Mouse (Mus musculus): ENCODE measurements around the gene Ptprj.

GRCm38 (mm10) chr2:90570216-90570615 lies 10.2 kb downstream of the Ptprj start:
- TF ChIP-seq GATA1 (IDR thresholded peaks at IDR 0.05; ENCODE audit: borderline replicate concordance, low read length) (no peak), FLI1 (IDR thresholded peaks at IDR 0.05; ENCODE audit: low read length) (no peak)
